Mouse (Mus musculus) bone marrow macrophage, adult 2 months (primary cell): ENCODE measurements at regions not wholly inside any gene's neighbourhood (a gene's known extent, or its start where the extent isn't known, plus 50 kb on each side); places are given as distances from the start of the nearest gene placed in this dataset.

Experiments used
- H3K27ac ChIP-seq: 2 replicates; pipeline ENCODE4 v1.5.1; 2012; ENCODE audit warnings: low read depth, low read length; ENCODE audit not compliant: insufficient read depth
- H3K4me1 ChIP-seq: 2 replicates; pipeline ENCODE4 v1.6.1; 2012; ENCODE audit warnings: low read length; ENCODE audit not compliant: control insufficient read depth, insufficient read depth
- H3K4me3 ChIP-seq: 2 replicates; pipeline ENCODE4 v1.5.1; 2012; ENCODE audit warnings: mild to moderate bottlenecking, low read length, moderate library complexity; ENCODE audit not compliant: insufficient read depth
- CTCF ChIP-seq: IDR thresholded peaks from 2 replicates; pipeline ENCODE4 v1.5.1; 2012; ENCODE audit warnings: low read depth, mild to moderate bottlenecking, low read length, moderate library complexity
- POLR2A ChIP-seq: IDR thresholded peaks from 2 replicates; pipeline ENCODE4 v1.6.1; 2012; ENCODE audit warnings: mild to moderate bottlenecking, low read depth, low read length, borderline replicate concordance

- no peaks in the 10 kb centered on the region for H3K4me1 ChIP-seq
Observed at GRCm38 (mm10) chr14:24875156-24875545, 388.2 kb downstream of the Rps24 start.

DNA sequence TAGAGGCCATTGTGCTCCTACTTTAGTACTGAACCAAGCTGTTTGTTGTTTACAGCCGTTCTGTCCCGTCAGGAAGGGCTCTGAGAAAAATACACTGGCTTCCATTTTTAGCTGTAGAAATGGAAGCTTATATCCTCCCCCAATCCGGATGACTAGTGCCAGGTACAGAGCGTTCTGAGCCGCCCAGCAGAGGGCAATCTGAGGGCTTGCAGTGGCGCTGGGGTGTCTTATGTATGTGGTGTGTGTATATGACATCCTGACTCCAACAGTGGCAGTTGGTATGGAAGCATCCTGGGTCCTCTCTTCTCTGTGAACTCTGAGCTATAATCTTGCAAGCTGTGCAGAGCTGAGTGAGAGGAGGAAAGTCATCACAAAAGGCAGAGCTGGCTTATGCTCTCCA, 389.0 kb downstream of the Rps24 start:
- TF ChIP-seq POLR2A (no peak), CTCF (no peak)
- Histone ChIP-seq H3K4me1 (no peaks in the 10 kb centered on the region), H3K4me3 (no peak overlapping the region), H3K27ac (no peak overlapping the region)

More at GRCm38 (mm10) chr14:24875156-24875545, 388.2 kb downstream of the Rps24 start:
- TF ChIP-seq CTCF (no peak), POLR2A (no peak)
- Histone ChIP-seq H3K4me3 (no peak overlapping the region), H3K27ac (no peak overlapping the region)

GRCm38 (mm10) chr14:24876508-24876907, 389.6 kb downstream of the Rps24 start:
- H3K4me3 ChIP-seq: no peak overlapping the region
- H3K4me1 ChIP-seq: no peaks in the 10 kb centered on the region
- no peak overlapping the region for H3K27ac ChIP-seq
- no peak for TF ChIP-seq CTCF
- TF ChIP-seq POLR2A: no peak

DNA sequence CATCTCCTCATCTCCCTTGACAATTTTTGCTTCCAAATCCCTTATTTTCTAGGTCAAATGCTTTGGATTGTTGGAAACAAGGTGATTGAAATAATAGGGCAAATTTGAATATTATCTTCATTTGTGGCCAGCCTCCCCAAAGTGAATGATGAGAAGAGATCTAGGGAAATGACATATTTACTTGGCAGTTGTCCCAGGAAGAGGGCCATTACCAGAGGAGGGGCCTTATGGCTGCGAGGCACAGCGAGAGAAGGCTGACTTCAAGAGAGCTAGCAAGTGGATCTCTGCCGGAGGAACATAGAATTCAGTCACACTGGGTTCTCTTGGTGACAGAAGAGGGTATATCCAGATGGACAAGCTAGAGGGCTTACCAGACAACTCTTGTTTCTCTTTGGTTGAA, 390.9 kb downstream of the Rps24 start:
- Histone ChIP-seq H3K4me3 (no peak overlapping the region), H3K4me1 (no peaks in the 10 kb centered on the region), H3K27ac (no peak overlapping the region)
- no peak for TF ChIP-seq POLR2A
- no peak for TF ChIP-seq CTCF

- TF ChIP-seq POLR2A (no peak), CTCF (no peak)
- Histone ChIP-seq H3K27ac (no peak overlapping the region), H3K4me3 (no peak overlapping the region), H3K4me1 (no peaks in the 10 kb centered on the region)
Observed at GRCm38 (mm10) chr14:24886164-24886563, 399.2 kb downstream of the Rps24 start.

GRCm38 (mm10) chr14:24886896-24887421, 400.0 kb downstream of the Rps24 start:
- H3K4me1 ChIP-seq: no peaks in the 10 kb centered on the region
- H3K4me3 ChIP-seq: no peak overlapping the region
- H3K27ac ChIP-seq: no peak overlapping the region
- TF ChIP-seq POLR2A: no peak
- TF ChIP-seq CTCF: no peak

DNA sequence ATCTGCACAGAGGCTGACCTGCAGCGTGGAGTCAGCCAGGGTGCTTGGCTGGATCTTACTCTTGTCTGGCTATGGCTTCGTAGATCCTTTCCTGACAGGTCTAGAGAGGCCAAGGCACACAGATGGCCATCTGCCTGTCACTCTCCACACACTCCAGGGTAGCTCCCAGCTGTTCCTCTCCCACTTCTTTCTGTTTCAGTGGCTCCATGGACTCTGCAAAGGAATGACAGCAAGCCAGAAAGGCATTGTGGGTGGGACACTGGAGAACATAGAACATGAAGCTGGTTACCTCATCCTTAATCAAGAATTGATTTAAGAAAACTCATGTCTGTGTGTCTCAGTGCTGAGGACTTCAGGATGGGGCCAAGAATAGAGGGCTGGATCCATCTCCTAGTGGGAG, 403.9 kb downstream of the Rps24 start:
- TF ChIP-seq CTCF (no peak), POLR2A (no peak)
- H3K4me3 ChIP-seq: no peak overlapping the region
- no peaks in the 10 kb centered on the region for H3K4me1 ChIP-seq
- H3K27ac ChIP-seq: no peak overlapping the region

- Histone ChIP-seq H3K27ac (no peak overlapping the region), H3K4me3 (no peak overlapping the region), H3K4me1 (no peaks in the 10 kb centered on the region)
- no peak for TF ChIP-seq POLR2A
- no peak for TF ChIP-seq CTCF
Observed at GRCm38 (mm10) chr14:24895196-24895595, 408.3 kb downstream of the Rps24 start.

DNA sequence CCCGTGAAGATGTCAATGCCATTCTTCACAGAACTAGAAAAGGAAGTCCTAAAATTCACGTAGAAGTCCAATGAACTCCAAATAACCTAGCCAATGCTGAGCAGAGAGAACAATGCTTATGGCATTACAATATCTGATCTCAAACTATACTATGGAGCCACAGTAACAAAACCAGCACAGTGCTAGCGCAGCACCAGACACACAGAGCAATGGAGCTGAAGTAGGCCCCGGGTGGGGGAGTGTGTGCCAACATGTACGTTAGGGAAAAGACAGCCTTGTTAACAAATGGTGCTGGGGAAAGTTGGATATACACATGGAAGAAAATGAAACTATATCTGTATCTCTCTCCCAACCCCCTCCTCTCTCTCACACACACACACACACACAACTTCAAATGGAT, 409.8 kb downstream of the Rps24 start:
- H3K27ac ChIP-seq: no peak overlapping the region
- TF ChIP-seq CTCF (no peak), POLR2A (no peak)
- H3K4me1 ChIP-seq: no peaks in the 10 kb centered on the region
- no peak overlapping the region for H3K4me3 ChIP-seq

DNA sequence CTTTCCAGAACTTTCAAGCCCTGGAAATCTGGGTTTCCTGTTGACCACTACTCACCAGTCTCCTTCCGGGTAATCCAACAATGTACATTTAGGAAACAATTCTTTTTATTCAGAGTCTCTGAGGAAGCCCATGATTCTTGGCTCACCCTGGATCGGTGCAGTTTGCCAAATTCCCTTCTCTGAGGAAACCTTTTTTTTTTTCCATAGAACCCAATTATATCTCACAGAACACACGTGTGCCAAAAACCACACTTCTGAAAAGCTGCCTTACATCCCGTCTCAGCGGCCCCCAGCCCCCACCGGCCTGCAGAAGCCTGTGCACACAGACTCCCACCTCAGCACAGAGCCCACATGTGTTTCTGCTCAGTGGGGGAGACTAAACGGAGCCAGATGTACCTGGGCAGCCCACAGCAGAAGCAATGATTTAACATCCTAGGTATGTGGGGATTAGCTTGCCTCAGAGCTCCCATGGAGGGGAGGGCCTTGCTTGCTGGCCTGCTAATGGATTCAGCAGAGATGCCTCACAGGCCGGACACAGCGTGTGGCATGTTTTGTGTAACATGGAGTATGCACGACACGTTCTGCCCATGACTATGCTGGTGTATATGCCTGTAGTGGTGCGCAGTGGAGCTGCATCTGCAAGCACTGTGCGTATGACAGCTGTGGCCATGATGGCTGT, 413.7 kb downstream of the Rps24 start:
- no peak overlapping the region for H3K4me3 ChIP-seq
- H3K27ac ChIP-seq: no peak overlapping the region
- no peak for TF ChIP-seq CTCF
- TF ChIP-seq POLR2A: no peak
- no peaks in the 10 kb centered on the region for H3K4me1 ChIP-seq
